Mouse (Mus musculus) inflammation-experienced regulatory T-cells, adult 6 months (primary cell): ENCODE measurements around the gene Mst1r. TPM values are rescaled to one million over a fixed set of nuclear protein-coding genes. Genes with fewer than 3 reads are reported as not detected.
A peak's percentile ranks its signal among the peaks of the same experiment; 100 is the strongest.

Source experiments
- ATAC-seq: one replicate; pipeline ENCODE4 v1.8.0; 2017
- polyA plus RNA-seq, 3 experiments: library from polyadenylated mRNA; unstranded; fragments of 100-300 nt; shearing (Covaris generic); gene quantifications; one replicate each; pipeline ENCODE4 v1.2.1; 2017

Gene Mst1r
- polyA plus RNA-seq, 3 experiments from 2014 or later: 0.07 TPM; not detected in 2

DNA sequence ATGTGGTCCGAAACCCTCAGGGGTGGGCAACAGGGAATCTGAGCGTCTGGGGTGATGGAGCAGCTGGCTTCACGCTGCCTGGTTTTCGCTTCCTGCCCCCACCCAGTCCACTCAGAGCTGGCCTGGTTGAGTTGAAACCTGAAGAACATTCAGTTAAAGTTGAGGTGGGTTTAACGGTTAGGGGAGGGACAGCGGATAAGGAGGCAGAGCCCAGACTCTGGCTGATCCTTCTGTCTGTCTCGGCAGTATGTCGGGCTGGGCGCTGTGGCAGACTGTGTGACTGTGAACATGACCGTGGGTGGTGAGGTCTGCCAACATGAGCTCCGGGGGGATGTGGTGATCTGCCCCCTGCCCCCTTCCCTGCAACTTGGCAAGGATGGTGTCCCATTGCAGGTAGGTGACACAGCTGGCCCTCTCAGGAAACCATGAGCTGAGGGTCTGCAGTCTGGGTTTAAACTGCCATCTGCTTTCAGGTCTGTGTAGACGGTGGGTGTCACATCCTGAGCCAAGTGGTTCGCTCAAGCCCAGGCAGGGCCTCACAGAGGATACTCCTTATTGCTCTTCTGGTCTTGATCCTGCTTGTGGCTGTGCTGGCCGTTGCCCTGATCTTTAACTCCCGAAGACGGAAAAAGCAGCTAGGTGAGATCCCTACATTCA lies 8.2 kb downstream of the Mst1r start:
- no peak for ATAC-seq

- ATAC-seq: no peak
These were observed 11.4 kb downstream of the Mst1r start for GRCm38 (mm10) chr9:107917895-107918608.

GRCm38 (mm10) chr9:107918884-107919283 lies 12.2 kb downstream of the Mst1r start:
- no peak for ATAC-seq

- no peak for ATAC-seq
These were observed 12.8 kb downstream of the Mst1r start for GRCm38 (mm10) chr9:107919441-107919840.

DNA sequence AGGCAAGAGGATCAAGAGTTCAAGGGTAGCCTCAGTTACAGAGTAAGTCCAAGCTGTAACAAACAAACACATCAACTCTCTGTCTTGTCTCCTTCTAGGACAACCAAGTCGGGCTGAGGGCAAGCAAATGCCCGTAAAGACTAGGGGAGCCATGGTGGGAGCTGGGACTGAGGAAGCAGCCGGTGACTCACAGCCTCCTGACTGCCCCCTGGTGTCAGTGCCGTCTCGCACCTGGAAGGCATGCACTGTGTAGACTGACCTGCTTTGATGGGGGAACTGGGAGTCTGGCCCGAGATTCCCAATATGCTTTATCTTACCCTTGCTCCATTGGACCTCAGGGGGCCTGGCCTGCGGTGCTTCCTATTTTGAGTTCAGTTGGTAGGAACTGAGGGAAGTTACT lies 16.3 kb downstream of the Mst1r start:
- no peak for ATAC-seq

DNA sequence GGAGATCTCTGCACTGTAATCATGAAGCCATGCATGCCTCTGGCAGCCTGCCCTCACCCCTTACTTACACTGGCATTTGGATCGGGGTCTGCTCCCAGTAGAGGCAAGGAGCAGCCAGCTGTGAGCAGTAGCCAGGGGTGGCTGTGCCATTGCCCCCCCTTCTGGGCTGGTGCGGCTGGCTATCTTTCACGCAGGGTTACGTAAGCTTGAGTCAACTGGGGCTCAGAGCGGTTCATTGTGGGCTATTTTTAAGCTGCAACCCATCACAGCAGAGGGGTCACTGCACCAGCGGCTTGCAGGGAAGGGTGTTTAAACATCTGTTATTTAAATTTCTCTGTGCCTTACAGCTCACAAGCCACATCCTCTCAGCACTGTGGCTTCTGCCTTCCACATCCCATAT lies 17.3 kb downstream of the Mst1r start:
- no peak for ATAC-seq

DNA sequence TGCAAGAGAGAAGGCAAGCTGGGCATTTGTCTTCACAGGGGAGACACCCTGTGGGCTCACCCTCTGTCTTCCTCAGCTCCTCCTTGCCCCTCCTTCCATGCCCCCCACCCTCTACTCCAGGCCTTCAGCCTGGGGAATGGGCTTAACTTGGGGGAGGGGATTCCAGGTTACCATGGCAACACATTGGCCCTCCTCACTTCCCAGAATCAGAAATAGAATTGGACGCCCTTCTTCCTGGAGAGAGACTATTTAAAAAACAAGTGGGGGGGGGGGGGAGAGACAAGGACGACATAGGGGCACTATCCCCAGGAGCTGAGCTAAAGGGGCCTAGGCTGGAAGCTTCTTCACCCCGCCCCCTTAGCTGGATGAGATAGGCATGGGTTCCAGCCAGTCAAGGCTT lies 18.6 kb downstream of the Mst1r start:
- no peak for ATAC-seq

GRCm38 (mm10) chr9:107926920-107927420 lies 20.3 kb downstream of the Mst1r start:
- ATAC-seq: no peak

DNA sequence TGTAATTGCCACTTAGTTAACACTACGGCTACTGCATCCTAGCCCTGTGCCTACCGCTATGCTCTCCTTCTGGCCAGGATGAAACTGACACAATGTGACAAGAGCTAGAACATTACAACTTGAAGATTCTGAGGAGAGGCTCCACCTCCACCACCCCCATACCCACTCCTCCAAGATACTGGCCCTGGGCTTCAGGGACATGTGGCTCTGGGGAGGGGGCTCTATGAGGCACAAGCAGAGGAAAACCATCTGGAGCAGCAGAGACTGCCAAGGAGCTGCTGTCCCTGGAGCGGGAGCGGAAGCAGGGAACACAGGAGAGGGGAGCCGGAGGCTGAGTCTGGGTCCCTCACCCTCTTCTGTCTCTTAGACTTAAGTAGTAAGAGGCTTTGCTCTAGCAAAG lies 21.1 kb downstream of the Mst1r start:
- ATAC-seq: no peak

DNA sequence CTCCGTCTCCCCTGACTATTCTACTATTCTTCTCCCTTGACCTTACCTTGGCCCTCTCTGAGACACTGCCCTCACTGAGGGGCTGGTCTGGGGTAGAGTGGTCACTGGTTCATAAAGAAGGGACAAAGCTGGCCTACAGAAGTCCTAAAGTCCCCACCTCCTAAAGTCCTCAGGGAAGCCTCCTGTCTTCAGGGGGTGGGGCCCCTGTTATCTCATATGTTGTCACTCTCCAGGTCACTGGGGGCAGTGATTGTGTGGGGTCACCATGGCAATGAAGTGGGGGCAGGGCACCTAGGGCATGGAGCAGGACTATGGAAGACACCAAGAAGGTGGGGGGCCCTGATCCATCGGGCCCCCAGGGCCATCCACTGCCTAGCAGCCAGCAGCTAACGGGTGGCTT lies 21.5 kb downstream of the Mst1r start, which contains the start of gene Actl11:
Actl11 (plus strand) TSS at position 301 of the 400 bp plus-strand sequence.
- no peak for ATAC-seq

DNA sequence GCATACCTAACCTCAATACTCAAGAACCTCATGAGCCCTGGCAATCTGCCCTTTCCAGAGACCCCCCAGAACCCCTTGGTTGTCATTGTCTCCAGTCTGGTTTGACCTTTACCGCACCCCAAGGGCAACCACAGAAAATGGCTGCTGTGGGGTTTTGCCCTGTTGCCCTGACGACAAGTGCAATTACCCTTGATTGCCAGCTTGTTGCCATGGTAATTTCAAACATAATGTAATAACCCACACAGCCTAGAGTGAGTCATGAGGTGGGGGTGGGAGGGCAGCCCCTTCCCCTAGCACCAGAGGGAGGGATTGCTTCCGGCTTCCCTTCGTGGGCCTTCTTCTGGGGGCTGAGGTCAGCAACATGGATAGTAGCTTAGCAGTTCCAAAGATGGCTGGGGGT lies 25.5 kb downstream of the Mst1r start:
- ATAC-seq: no peak

DNA sequence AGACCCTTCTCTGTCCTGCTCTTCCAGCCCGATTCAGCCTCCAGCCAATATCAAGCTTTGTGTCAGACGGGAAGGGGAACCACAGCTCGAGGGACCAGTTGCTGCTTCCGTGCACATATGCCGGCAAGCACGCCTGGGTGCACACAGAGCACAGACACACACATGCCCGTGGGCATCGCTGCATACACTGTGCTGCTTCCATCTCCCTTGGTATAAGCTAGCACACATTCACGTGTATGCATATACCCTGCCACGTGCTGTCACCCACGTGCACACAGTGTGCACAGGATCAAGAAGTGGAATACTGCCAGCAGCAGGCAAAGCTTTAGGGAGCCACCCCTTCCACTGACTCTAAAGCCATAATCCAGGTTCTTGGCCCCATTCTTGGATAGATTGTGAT lies 27.5 kb downstream of the Mst1r start:
- ATAC-seq: no peak

DNA sequence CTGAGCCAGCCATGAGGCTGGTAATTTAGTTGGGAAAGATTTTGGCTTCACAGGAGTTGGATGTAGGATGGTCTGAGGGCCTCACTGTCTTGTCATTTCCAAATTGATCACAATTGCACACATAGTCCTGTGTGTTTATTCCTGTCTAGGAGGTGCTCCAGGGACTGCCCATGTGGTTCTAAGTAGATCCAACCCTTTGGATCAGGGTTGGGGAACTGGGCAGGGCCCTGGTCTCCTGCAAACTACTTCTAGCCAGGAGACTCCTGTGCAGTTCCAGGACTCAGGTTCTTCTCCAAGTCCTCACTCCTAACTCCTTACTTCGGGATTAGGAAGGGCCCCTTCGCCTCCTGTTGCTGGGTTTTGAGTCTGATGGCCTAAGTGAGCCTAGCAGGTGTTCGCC lies 28.7 kb downstream of the Mst1r start, which contains the start of gene Camkv:
Camkv (plus strand) TSS at position 301 of the 400 bp plus-strand sequence.
- ATAC-seq: no peak

DNA sequence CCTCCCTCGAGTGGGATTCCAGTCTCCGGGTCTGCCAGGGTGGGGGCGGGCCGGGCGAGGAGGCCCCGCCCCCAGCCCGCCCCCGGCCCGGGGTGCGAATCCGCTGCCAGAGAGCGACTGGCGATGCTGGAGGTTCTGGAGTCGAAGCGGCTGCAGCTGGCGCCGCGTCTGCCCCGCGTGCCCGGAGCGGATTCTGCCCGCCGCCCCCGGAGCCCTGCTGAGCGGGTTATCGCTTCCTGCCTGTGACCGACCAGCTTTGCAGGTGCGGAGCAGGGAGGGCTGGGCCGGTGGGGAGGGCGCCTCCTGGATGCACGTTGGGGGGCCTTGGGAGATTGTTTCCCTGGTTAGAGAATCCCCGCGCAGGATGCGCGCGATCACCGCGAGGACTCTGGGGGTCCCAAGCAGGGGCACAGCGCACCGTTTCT lies 29.1 kb downstream of the Mst1r start:
- ATAC-seq: no peak

- no peak for ATAC-seq
These were observed 29.6 kb downstream of the Mst1r start for GRCm38 (mm10) chr9:107936215-107936822.

GRCm38 (mm10) chr9:107936831-107937230 lies 30.2 kb downstream of the Mst1r start:
- no peak for ATAC-seq

GRCm38 (mm10) chr9:107947241-107948194 lies 40.8 kb downstream of the Mst1r start:
- no peak for ATAC-seq

DNA sequence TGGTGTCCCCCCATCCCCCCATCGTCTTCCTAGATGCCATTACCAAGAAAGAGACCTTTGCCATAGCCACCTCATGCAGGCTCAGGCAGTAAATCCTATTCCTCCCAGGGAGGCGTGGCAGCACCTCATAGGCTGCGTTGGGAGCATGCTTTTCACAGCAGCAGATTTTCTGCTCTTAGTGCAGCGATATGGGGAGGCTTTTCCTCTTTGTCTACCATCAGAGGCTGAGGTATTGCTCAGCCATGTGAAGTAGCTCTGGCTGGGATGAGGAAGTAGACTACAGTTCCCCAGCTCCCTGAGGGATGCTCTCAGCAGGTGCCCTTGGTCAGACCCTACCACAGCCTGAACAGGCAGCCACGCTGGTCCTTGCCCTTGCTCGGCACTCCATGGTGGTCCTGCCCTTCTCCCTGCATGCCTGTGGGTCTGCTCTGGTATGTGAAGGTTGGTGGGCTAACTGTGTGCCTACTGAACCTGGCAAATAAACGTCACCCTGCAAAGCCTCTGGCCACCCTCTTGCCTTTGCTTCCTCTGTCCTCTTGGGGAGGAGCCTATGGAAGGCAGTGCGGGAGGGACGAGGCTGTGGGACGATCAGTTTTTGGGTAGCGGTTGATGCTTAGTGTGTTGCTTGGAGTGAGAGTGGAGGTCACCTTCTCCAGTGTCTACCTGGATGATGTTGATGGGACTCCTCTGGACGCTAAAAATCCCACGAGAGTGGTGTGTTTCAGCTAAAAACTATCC lies 42.7 kb downstream of the Mst1r start:
- no peak for ATAC-seq

- ATAC-seq: no peak
These were observed 43.2 kb downstream of the Mst1r start, which contains the start of gene Traip for GRCm38 (mm10) chr9:107949922-107950235. TSS of gene Traip (plus strand) at chr9:107950136.

- ATAC-seq: peak; percentile 99
These were observed 44.0 kb downstream of the Mst1r start for GRCm38 (mm10) chr9:107950460-107951355.
